Mouse (Mus musculus) bone marrow, adult 2 months (tissue): Measurements from ENCODE around the gene Depdc1b.

Source experiments
- CTCF ChIP-seq: fragments of 200-500 bp; IDR thresholded peaks from 2 replicates; pipeline ENCODE4 v1.5.1; 2011; ENCODE audit warnings: low read length, control low read depth; ENCODE audit not compliant: control insufficient read depth, insufficient read depth
- POLR2A ChIP-seq: fragments of 200-500 bp; IDR thresholded peaks from 2 replicates; pipeline ENCODE4 v1.6.1; 2011; ENCODE audit warnings: low read depth, mild to moderate bottlenecking, control low read depth, low read length, borderline replicate concordance; ENCODE audit not compliant: control insufficient read depth

DNA sequence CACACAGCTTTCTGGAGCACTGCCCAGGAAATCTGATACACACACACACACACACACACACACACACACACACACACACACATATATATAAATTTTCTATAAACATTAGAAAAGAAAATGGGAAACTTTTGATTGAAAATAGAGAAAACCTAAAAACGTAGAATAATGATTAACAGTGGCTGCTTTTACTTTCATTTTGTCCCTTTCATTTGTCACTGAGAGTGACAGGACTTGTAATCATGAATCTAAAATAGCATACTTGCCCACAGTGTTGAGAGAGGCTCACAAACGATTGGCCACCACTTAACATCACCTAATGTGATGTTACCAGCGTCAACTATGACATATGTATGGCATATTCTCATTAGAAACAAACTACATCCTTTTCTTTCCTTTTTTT, 26.7 kb upstream of the Depdc1b start:
- TF ChIP-seq CTCF (no peak), POLR2A (no peak)
